Mouse (Mus musculus) lung, postnatal 4 days (tissue): Measurements from ENCODE around the gene Vwc2.

Experiments used
- DNase-seq, 2 experiments: peaks; one replicate each; pipeline ENCODE4 v3.0.0; 2021

The Vwc2 gene

GRCm38 (mm10) chr11:11113576-11114233 lies at the start of gene Vwc2:
Gene Vwc2, plus strand, starts transcription at chr11:11114223.
- DNase-seq: peak in 1 of 2 experiments; percentile 27

GRCm38 (mm10) chr11:11088162-11088756 lies 25.8 kb upstream of the Vwc2 start:
- no peak for DNase-seq

GRCm38 (mm10) chr11:11097606-11098005 lies 16.4 kb upstream of the Vwc2 start:
- DNase-seq: no peak

GRCm38 (mm10) chr11:11098282-11098681 lies 15.7 kb upstream of the Vwc2 start:
- no peak for DNase-seq

GRCm38 (mm10) chr11:11099011-11099410 lies 15.0 kb upstream of the Vwc2 start:
- no peak for DNase-seq

- no peak for DNase-seq
Observed at GRCm38 (mm10) chr11:11102182-11102581, 11.8 kb upstream of the Vwc2 start.

GRCm38 (mm10) chr11:11102620-11103019 lies 11.4 kb upstream of the Vwc2 start:
- no peak for DNase-seq

GRCm38 (mm10) chr11:11108922-11109321 lies 5.1 kb upstream of the Vwc2 start:
- DNase-seq: no peak

GRCm38 (mm10) chr11:11114234-11115030 lies 409 bp downstream of the Vwc2 start:
- DNase-seq: no peak

GRCm38 (mm10) chr11:11115031-11115647 lies 1.1 kb downstream of the Vwc2 start:
- no peak for DNase-seq

- peak; percentile 7 to 31 for DNase-seq
Observed at GRCm38 (mm10) chr11:11115648-11116590, 1.9 kb downstream of the Vwc2 start.

- no peak for DNase-seq
Observed at GRCm38 (mm10) chr11:11116736-11117135, 2.7 kb downstream of the Vwc2 start.

GRCm38 (mm10) chr11:11122866-11123265 lies 8.8 kb downstream of the Vwc2 start:
- peak in 1 of 2 experiments; percentile 33 for DNase-seq

- DNase-seq: peak; percentile 27 to 45
Observed at GRCm38 (mm10) chr11:11131414-11132077, 17.5 kb downstream of the Vwc2 start.

GRCm38 (mm10) chr11:11140622-11141021 lies 26.6 kb downstream of the Vwc2 start:
- no peak for DNase-seq

- DNase-seq: no peak
Observed at GRCm38 (mm10) chr11:11152681-11153080, 38.7 kb downstream of the Vwc2 start.

- DNase-seq: no peak
Observed at GRCm38 (mm10) chr11:11171396-11171795, 57.4 kb downstream of the Vwc2 start.

- no peak for DNase-seq
Observed at GRCm38 (mm10) chr11:11175259-11175658, 61.2 kb downstream of the Vwc2 start.

- DNase-seq: no peak
Observed at GRCm38 (mm10) chr11:11182705-11183104, 68.7 kb downstream of the Vwc2 start.

- DNase-seq: no peak
Observed at GRCm38 (mm10) chr11:11223162-11223561, 109.1 kb downstream of the Vwc2 start.

- no peak for DNase-seq
Observed at GRCm38 (mm10) chr11:11239346-11239745, 125.3 kb downstream of the Vwc2 start.
